Mouse (Mus musculus) NIH3T3 (cell line): ENCODE measurements around the gene Ugt1a6b.
"Not testable (repeated sequence)": the region's sequence is repeated elsewhere in the genome, so short reads cannot be mapped to it uniquely, and the experiment has no call there.

ENCODE experiments used
- DNase-seq: peaks from one replicate; pipeline ENCODE4 v3.0.0-alpha.2; 2012; ENCODE audit warnings: low read depth

Ugt1a6b gene

DNA sequence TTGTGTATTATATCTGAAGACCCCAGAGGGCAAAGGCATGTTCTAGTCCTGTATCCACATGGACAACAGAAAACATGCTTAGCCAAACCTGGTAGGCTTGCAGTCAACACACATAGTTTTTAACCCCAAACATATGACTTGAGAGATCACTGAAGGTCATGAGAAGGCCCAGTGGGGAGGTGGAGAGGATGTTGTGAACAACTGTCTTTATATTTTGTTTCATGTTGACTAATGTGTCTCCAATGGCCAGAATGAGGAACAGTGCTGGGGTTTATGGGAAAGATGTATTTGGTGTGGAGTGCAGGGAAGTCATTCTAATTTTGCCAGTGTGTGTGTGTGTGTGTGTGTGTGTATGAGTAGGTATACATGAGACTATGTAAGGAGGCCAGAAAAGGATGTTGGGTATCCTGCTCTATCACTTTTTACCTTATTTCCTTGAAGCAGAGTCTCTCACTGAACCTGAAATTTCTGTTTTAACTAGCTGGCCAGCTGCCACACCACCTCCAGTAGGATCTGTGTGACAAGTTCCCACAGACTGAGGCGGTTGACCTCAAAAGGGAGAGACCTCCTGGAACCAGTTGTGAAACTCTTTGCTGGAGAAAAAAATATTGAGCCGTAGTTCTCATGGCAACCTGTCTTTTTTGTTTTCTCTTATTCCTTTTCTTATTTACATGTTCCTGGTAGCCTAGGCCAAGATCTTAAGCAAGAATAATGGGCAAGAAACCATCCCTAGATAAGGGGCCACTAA is 121.2 kb downstream of the Ugt1a6b start:
- DNase-seq: no peak

DNA sequence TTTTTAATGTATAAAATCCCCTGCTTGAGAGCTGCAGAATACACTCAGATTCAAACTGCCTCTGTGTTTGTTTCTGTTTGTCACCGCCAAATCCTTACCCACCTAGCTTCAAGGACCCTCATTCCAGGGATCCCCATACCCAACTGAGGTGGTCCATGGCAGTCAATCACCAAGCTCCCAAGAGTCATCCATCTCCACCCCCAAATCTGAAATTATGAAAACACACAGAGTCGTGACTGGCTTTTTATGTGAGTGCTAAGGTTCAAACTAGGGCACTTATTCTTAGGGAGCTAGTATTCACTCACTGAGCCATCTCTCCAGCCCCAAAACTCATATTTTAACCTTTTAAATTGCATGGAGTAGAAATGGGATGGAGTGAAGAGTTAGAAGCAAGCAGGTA is 122.2 kb downstream of the Ugt1a6b start:
- DNase-seq: not testable (repeated sequence)

DNA sequence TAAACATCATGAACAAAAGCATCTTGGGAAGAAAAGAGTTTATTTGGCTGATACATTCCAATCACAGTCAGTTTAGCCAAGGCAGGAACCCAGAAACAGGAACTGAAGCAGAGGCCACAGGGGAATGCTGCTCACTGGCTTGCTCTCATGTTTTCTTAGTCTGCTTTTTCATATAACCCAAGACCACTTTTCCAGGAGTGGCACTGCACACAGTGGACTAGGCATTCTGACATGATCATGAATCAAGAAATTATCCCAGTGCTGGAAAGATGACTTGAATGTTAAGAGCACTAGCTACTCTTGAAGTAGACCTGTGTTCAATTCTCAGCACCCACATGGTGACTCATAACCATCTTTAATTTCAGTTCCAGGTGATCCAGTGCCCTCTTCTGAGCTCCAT is 122.7 kb downstream of the Ugt1a6b start:
- no peak for DNase-seq

DNA sequence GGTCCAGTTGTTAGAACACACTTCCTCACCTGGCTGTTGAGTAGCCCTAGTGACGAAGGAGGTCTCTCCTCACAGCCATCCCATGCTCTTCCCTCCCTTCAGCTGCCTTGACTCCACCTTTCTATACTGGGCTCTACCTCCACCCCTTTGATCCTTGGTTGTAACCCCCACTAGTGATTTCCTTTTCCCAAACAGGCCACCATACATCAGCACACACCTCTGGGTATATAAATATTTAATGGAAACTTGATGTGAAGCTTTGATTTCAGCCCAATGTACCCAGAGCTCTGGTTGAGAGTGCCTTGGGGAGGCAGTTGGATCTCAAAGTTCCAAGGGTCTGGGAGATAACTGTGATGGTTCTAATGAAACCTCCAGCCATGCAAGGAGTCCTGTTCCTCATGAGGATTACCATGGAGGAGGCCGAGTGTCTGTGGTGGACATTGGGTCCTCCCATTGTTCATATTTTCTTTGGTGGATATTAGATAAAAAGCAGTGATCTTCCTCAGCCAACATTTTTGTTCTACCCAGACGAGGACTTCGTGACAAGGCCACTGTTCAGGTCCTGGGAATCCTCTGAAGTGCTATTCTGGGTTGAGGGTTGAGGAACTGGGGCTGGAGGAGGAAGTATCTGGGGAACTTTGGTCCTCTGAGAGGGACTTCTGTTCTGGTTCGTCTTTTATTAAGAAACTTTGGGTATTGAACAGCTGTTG is 123.8 kb downstream of the Ugt1a6b start, which contains the start of gene Mroh2a:
Gene Mroh2a (plus strand): TSS at position 317 of the 710 bp plus-strand sequence.
- DNase-seq: no peak

DNA sequence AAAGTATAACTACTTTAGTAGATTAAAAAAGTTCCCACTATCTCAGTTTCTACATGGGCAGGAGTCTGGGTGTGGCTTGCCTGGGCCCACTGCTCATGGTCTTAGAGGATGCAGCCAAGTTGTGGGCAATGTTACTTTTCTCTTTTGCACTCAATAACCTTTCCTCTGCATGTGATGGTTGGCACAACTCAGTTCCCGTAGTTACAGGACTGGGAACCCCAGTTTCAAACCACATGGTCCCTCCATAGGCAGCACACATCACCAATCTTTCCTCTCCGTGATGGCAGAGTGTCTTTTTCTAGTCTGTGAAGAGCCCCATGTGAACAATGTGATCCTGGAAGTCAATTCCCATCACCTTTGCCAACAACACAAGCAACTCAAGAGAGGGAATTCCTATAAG is 124.4 kb downstream of the Ugt1a6b start:
- DNase-seq: no peak

DNA sequence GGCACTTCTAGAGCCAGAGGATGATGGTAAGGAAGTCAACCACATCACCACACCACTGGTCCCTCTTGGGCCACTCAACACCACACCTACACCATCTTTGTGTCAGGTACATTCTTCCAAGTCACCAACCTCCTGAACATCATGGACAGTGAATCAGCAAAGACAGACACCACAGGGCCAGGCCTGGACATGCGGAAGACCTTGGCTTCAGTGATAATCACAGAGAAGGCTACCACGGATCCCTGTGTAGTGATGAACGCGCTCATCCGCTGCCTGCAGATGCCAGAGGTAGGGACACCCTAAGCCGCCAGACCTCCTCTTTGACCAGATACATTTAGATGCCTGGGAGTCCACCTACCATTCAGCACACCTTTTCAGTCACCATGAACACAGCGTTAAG is 125.1 kb downstream of the Ugt1a6b start:
- no peak for DNase-seq

DNA sequence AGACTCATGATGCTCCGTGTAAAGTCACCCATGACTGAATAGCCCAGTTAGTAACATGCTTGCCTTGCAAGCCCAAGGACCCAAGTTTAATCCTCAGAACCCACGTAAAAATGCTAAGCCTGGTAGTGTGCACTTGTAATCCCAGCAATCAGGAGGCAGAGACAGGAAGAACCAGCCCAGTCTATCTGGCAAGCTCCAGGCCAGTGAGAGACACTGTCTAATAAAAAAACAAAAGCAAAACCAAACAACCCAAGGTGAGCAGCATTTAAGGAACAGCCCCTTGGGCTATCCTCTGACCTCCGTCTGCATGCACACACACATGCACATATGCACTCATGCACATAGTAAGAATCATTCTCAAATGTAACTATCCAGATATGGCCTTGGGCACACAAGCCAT is 126.5 kb downstream of the Ugt1a6b start:
- no peak for DNase-seq

DNA sequence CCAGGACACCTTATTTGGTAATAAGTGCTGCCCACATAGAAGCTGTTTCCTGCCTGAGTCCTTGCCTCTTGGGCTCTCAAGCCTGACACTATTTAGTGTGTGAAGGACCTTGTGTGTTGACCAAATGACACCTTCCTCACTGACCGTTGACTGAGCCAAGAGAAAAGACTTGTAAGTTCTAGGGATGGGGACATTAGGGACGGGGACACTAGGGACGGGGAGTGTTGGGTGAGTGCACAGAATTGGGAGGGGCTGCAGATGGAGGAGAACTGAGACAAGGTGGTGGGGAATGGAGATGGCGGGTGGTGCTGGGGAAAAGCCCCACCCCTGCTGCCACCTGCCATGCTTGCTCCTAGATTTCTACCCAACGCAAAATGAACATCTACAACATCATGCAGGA is 126.9 kb downstream of the Ugt1a6b start:
- no peak for DNase-seq

DNA sequence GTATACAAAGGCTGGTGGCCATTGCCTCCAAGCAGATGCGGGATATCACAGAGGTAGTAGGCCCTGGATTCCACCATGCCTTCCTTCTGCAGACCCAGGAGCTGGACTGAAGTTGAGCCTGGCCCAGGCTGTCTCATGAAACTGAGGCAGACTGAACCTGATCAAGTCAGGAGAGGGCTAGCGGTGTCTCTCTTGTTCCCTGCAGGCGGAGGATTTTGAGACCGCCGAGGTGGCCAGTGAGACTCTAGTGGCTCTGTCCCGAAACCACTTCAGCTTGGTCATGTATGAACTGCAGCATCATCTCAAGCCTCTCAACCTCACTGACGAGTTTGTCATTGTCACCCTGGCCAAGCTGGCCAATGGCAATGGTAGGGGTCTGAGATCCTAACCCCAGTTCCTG is 127.4 kb downstream of the Ugt1a6b start:
- DNase-seq: no peak

DNA sequence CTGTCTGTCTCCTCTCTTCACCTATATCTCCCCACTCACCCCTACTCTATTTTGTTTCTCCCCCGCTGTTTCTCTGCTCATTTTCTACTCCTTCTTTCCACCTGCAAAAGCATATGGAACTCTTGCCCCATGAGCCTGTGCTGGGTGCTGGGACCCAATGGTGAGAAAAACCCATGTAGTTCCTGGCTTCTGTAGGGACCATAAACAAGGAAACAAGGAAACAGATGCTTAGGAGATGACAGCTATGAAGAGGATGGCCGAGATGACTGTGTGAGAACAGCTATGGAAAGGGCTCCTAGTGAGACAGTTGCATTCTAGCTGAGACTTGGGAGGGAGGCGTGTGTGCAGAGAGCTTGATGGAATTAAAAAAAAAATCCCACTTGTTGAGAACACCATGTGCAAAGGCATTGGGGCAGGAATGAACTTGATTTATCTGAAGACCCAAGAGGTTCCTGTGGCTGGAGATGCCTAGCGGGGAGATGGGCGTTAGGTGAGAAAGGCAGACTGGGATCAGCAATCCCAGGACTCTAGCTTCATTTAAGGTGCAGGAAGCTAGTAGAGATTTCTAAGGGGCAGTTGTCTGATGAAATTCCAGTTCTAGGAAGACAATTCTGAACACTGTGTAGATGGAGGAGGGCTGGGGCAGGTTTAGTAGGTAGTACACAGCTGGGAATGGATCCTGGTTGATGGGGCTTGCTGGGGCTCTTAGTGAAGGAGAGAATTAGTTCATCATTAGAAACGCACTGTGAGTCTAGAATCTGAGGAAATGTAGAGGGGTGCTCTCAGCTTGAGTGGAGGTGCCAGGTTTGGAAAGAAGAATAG is 128.1 kb downstream of the Ugt1a6b start:
- DNase-seq: no peak

DNA sequence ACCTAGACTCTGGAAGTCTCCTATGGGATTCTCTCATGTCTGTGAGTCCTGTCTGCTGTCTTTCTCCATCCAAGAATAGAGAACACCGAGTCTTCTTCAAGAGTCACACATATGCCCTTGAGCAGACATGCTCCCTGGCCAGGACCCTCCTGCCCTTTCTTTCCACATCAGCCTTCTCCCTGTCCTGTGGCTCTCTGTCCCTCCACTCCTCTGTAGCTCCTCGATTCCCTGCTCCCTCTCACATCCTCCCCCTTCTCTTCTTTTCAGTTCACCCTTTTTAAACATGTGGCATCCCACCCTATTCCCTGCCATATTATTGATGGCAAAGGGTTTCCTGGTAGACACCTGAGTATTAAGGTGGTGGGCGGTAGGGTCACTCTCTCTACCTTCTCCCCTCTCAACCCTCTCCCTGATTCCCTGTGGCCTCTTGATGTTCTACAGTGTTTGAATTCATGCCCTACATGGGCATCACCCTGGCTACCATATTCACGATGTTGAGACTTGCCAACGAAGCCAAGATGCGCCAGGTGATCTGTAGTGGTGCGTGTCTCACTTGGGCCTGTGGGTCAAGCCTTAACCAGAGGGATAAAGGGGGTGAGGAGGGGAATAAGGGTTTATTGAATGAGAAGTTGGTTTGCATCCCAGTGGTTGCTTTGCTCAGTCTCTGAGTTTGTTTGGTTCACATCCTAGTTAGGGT is 128.9 kb downstream of the Ugt1a6b start:
- no peak for DNase-seq

DNA sequence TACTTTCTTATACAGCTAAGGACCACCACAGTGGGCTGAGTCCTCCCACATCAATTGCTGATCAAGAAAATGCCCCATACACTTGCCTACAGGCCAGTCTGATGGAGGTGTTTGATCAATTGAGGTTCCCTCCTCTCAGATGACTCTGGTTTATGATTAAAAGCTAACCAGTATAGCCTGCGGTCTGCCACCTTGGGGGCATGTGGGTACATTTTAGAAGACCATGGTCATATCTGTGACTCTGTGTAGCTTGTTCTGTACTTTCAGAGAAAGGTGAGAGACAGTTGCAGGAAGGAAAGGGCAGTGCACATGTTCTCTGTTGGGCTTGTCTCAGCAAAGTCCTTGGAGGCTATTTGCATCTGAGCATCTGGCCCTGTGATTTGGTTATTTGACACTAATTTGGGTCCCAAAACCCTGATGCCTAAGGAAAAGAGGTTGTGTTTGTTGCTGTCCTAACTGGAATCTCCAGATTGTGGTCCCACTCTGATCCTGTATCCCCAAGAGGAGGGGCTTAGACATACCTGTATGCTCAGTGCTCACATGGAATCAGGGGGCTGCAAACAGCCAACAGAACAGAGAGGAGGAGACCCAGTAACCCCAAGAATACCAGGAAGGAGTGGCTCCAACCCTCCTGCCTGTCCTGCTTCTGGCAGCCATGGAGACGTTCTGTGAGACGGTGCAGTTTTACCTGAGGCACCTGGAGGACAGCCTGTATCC is 129.8 kb downstream of the Ugt1a6b start:
- no peak for DNase-seq

DNA sequence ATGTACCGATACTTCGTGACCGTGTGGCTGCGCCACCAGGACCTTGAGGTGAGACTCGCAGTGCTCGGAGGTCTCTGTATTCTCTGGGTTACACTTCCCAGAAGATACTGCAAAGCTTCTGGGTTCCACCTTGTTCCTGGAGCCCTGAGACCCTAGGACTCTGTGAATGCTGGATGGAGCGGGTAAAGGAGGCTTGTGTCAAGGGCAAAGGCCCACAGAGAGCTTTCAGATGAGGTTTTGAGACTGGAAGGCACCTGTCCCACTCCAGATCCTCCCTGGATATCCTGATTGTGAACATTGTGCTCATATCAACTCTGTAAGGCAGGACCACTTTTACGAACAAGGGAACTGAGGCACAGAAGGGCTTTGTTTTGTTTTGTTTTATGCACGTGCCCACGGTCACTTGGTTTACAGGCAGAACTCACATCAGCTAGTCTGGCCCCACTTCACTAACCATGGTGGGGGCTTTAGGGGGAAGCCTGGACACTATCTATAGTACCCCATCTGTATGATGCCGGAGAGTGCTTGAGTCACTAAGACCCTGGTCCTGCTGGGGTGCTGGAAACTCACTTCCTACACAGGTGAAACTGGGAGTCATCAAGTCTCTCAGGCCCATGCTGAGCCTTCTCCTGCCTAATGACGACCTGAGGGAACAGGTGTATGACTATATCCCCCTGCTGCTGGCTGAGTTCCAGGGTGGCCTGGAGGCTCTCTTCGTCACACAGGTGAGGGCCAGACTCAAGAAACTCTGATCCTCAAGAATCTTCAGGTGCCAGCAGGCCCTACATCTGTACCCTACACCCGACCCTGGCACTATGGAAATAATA is 130.6 kb downstream of the Ugt1a6b start:
- DNase-seq: no peak

DNA sequence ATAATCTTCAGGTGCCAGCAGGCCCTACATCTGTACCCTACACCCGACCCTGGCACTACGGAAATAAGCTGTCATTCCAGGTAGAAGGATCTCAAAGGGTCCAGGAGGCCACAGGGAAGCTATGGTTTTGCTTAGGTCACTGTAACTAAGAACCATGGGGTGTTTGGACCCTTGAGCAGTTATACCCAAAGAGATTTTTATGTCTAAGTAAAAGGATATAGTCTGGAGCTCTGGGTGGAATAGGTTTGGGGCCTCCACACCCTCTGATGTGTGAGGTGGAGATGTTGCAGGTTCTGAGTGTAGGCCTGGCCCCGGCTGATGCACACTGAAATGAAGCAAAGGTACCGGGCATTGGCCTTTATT is 131.2 kb downstream of the Ugt1a6b start:
- DNase-seq: no peak

DNA sequence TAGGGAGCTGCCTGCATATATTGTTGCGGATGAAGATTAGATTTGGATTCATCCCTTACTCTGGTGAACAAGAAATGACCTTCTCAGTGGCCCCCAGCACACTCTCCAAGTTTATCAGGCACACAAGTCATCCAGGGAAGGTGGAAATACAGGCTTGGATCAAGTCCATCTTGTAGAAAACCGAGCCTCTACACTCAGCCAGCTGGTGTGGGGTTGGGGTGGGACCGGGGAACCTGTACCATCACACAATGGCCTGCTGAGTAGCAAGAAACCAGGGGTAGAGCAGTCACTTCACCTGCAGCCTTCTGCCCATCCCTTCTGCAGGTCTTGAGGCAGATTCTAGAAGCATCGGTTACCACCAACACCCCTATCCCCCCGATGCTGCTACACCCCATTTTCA is 131.6 kb downstream of the Ugt1a6b start:
- no peak for DNase-seq

DNA sequence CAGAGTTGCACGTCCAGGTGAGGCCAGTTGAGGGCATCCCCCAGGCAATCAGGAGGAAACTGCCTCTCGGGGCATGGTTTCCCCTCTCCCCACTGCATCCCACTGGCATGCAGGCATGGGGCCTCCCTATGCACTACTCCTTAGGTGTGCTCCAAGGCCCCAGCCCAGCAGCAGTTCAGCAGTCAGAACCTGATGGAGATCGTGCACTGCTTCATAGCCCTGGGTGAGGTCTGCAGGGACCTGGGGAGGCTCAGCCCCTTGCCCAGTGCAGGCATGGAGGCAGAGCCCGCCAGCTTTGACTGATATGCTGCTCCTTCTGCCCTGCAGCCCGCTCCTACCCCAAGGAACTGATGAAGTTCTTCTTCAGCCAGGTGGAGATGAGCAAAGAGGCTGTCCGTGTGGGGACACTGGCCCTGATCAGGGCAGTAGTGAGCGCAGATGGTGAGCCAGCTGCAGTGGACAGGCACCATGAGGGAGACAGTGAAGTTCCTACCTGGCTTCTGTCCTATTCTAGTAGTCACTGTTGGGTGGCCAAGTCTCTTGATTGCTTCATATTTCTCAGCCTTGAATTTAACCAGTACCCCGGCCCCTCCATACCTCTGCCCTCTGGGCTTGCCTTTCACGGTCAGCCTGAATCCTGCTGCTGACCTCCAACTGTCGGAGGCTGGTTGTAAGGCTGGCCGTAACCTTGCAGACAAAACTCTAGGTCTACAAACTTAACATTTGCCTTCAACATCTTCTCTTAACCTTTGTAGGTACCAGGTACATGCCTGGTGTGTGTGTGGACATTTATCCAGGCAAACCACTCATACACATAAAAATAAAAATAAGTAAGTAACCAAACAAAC is 132.2 kb downstream of the Ugt1a6b start:
- DNase-seq: no peak

DNA sequence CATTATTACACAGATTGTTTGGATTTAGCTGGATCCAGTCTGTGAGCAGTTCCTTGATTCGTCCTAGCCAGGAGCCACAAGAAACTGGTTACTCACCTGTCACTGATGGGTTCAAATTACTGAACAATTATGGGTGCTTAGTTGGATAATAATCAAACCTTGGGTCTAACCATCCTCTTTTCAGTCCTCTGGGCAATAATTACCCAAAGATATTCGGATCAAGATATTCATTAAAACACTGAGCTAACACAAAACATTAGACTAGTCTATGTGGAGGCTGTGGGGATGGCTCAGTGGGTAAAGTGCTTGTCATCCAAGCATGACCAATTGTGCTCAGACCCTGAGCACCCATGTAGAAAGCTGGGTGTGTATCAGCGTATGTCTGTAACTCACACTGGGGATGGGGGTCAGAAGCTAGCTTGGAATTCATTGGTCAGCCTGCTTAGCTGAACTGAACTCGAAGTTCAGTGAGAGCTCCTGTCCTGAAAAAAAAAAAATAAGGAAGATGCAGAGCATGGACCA is 132.9 kb downstream of the Ugt1a6b start:
- DNase-seq: no peak

DNA sequence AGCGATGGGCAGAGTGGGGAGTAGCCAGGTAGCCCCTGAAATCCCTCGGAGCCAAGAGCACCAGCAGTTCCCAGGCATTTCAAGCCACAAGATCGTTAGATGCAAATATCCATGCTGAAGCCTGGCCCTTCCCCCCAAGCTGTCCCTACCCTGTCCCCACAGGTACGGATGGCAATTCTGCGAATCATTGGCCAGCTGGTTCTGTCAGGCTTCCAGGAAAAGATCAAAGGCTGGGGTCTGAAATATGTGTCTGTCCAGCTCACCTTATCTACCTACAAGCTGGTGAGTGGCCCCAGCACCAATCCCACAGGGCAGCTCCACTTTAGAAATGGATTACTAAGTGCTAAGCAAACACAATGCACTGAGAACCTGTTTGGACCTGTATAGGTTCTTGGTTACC is 134.3 kb downstream of the Ugt1a6b start:
- no peak for DNase-seq

DNA sequence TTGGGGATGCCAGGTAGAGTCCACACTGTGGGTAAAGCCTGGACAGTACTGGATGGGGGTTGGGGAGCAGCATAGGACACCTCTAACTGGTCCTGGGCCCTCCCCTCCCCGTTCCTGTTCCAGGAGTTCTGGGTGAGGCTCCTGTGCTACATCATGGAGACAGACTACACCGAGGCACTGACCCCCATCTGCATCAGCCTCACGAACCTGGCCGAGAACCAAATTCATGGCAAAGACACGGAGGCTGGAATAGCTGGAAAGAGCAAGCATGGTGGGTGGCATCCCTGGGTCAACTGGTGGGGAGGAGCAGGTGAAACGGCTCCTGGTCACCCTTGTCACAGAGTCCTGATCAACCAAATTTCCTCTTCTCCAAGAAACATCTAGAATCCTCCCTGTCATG is 135.7 kb downstream of the Ugt1a6b start:
- DNase-seq: no peak

DNA sequence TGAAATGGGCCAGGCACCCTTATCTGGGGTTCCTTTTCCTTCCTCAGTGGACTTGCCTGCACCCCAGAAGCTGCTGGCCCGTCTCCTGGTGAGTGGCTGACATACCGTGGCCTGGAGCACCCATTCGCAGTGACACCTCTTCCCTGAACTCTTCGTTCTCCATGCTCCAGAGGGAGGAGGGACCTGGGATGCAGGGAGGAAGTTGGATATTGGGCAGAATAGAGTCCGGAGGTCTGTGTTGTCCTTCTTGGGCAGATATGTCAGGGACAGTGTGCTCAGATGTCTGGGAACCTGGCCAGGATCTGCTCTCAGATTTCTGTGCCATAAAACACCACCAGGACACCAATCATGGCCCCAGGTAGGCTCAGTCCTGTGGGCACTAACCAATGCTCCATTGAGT is 137.0 kb downstream of the Ugt1a6b start:
- no peak for DNase-seq
